Mouse (Mus musculus) MEL (cell line): ENCODE measurements around the gene Gm45213. TPM values are rescaled to one million over a fixed set of nuclear protein-coding genes. Genes with fewer than 3 reads are reported as not detected.

Source experiments
- DNase-seq: peaks from one replicate; pipeline ENCODE4 v3.0.0; 2011; ENCODE audit warnings: low read depth, low spot score
- H3K27ac ChIP-seq: 2 replicates; pipeline ENCODE4 v1.5.1; 2012; ENCODE audit warnings: low read depth, mild to moderate bottlenecking, control low read depth, low read length, moderate library complexity; ENCODE audit not compliant: control insufficient read depth
- H3K27me3 ChIP-seq, 2 experiments: fragments of 150-350 bp in 1 of 2; sonication (generic) in 1 of 2; 2 replicates each; pipeline ENCODE4 v1.6.1; 2012; ENCODE audit warnings: low read length in 2 of 2, mild to moderate bottlenecking in 2 of 2, improper control_type of control experiment in 1 of 2, moderate library complexity in 1 of 2; ENCODE audit not compliant: insufficient read depth in 2 of 2, control insufficient read depth in 1 of 2
- H3K36me3 ChIP-seq, 2 experiments: 2 replicates each; pipeline ENCODE4 v1.6.1; 2012 to 2014; ENCODE audit warnings: low read length in 2 of 2, improper control_type of control experiment in 1 of 2, inconsistent platforms in 1 of 2, mild to moderate bottlenecking in 1 of 2; ENCODE audit not compliant: insufficient read depth in 2 of 2, control insufficient read depth in 1 of 2
- H3K4me1 ChIP-seq, 2 experiments: fragments of 150-350 bp in 1 of 2; sonication (generic) in 1 of 2; 2 replicates each; pipeline ENCODE4 v1.6.1; 2012; ENCODE audit warnings: low read length in 2 of 2, improper control_type of control experiment in 1 of 2, mild to moderate bottlenecking in 1 of 2; ENCODE audit not compliant: insufficient read depth in 2 of 2, control insufficient read depth in 1 of 2
- H3K4me3 ChIP-seq, 2 experiments: fragments of 150-350 bp in 1 of 2; sonication (generic) in 1 of 2; 2 replicates each; pipeline ENCODE4 v1.5.1; 2012; ENCODE audit warnings: low read depth in 2 of 2, low read length in 2 of 2, mild to moderate bottlenecking in 2 of 2, moderate library complexity in 2 of 2, control low read depth in 1 of 2, improper control_type of control experiment in 1 of 2; ENCODE audit not compliant: control insufficient read depth in 1 of 2, insufficient read depth in 1 of 2
- H3K79me2 ChIP-seq: 2 replicates; pipeline ENCODE4 v1.6.1; 2012; ENCODE audit warnings: mild to moderate bottlenecking, low read length, moderate library complexity; ENCODE audit not compliant: control insufficient read depth, poor library complexity, insufficient read depth
- H3K9ac ChIP-seq: 2 replicates; pipeline ENCODE4 v1.6.1; 2012; ENCODE audit warnings: low read depth, mild to moderate bottlenecking, control low read depth, low read length, moderate library complexity; ENCODE audit not compliant: control insufficient read depth, poor library complexity, severe bottlenecking
- H3K9me3 ChIP-seq: fragments of 150-350 bp; sonication (generic); replicated peaks from 2 replicates; pipeline ENCODE4 v1.6.1; 2012; ENCODE audit warnings: mild to moderate bottlenecking, low read length, improper control_type of control experiment, moderate library complexity; ENCODE audit not compliant: insufficient read depth
- BHLHE40 ChIP-seq: IDR thresholded peaks from 2 replicates; pipeline ENCODE4 v1.6.1; 2012; ENCODE audit warnings: low read depth, mild to moderate bottlenecking, inconsistent platforms, low read length, improper control_type of control experiment, borderline replicate concordance
- CTCF ChIP-seq, 3 experiments: IDR thresholded peaks in 2 of 3; conservative IDR thresholded peaks in 1 of 3; 2 replicates each; pipeline ENCODE4 v1.5.1; 2011 to 2012; ENCODE audit warnings: low read length in 3 of 3, low read depth in 2 of 3, mild to moderate bottlenecking in 2 of 3, improper control_type of control experiment in 1 of 3, inconsistent platforms in 1 of 3, mixed read lengths in 1 of 3, moderate library complexity in 1 of 3; ENCODE audit not compliant: control insufficient read depth in 1 of 3, insufficient read depth in 1 of 3, poor library complexity in 1 of 3, severe bottlenecking in 1 of 3
- E2F4 ChIP-seq: IDR thresholded peaks from 2 replicates; pipeline ENCODE4 v1.6.1; 2011; ENCODE audit warnings: low read depth, low read length, improper control_type of control experiment, borderline replicate concordance
- HCFC1 ChIP-seq: IDR thresholded peaks from 2 replicates; pipeline ENCODE4 v1.6.1; 2012; ENCODE audit warnings: low read depth, mild to moderate bottlenecking, inconsistent platforms, low read length, improper control_type of control experiment, moderate library complexity
- KAT2A ChIP-seq: conservative IDR thresholded peaks from 2 replicates; pipeline ENCODE4 v1.6.1; 2012; ENCODE audit warnings: low read depth, low read length, improper control_type of control experiment, inconsistent platforms
- MAX ChIP-seq: IDR thresholded peaks from 2 replicates; pipeline ENCODE4 v1.6.1; 2011; ENCODE audit warnings: low read length, improper control_type of control experiment
- MXI1 ChIP-seq: IDR thresholded peaks from 2 replicates; pipeline ENCODE4 v1.6.1; 2011; ENCODE audit warnings: mild to moderate bottlenecking, low read depth, low read length, improper control_type of control experiment
- MYC ChIP-seq: IDR thresholded peaks from 2 replicates; pipeline ENCODE4 v1.6.1; 2011; ENCODE audit warnings: low read depth, mild to moderate bottlenecking, low read length, improper control_type of control experiment, moderate library complexity
- NRF1 ChIP-seq: IDR thresholded peaks from 2 replicates; pipeline ENCODE4 v1.6.1; 2014; ENCODE audit warnings: low read depth, mild to moderate bottlenecking, inconsistent platforms, low read length, improper control_type of control experiment, moderate library complexity; ENCODE audit not compliant: poor library complexity, insufficient read depth, severe bottlenecking
- POLR2AphosphoS2 ChIP-seq: IDR thresholded peaks from 2 replicates; pipeline ENCODE4 v1.6.1; 2011; ENCODE audit warnings: low read length, improper control_type of control experiment
- RAD21 ChIP-seq: IDR thresholded peaks from 2 replicates; pipeline ENCODE4 v1.6.1; 2011; ENCODE audit warnings: mild to moderate bottlenecking, low read depth, low read length, improper control_type of control experiment
- SIN3A ChIP-seq: IDR thresholded peaks from 2 replicates; pipeline ENCODE4 v1.6.1; 2012; ENCODE audit warnings: low read length, improper control_type of control experiment, inconsistent platforms
- SMC3 ChIP-seq: IDR thresholded peaks from 2 replicates; pipeline ENCODE4 v1.6.1; 2011; ENCODE audit warnings: low read depth, low read length, improper control_type of control experiment
- UBTF ChIP-seq: IDR thresholded peaks from 2 replicates; pipeline ENCODE4 v1.6.1; 2012; ENCODE audit warnings: low read depth, mild to moderate bottlenecking, inconsistent platforms, low read length, improper control_type of control experiment, moderate library complexity, borderline replicate concordance; ENCODE audit not compliant: insufficient read depth
- USF2 ChIP-seq, 2 experiments: IDR thresholded peaks; 2 replicates each; pipeline ENCODE4 v1.6.1; 2011 to 2012; ENCODE audit warnings: improper control_type of control experiment in 2 of 2, low read length in 2 of 2, borderline replicate concordance in 1 of 2, inconsistent platforms in 1 of 2, low read depth in 1 of 2, mild to moderate bottlenecking in 1 of 2; ENCODE audit not compliant: insufficient read depth in 1 of 2
- polyA plus RNA-seq, 2 experiments: library from polyadenylated mRNA; stranded (reverse) in 1 of 2; unstranded in 1 of 2; fragments of >175 nt in 1 of 2; fragments of >200 nt in 1 of 2; gene quantifications; 2 replicates each; pipeline versions ENCODE4 v1.2.1 to v1.2.4; 2012; ENCODE audit warnings: low replicate concordance in 2 of 2, low read depth in 1 of 2; ENCODE audit not compliant: insufficient read length in 2 of 2, insufficient read depth in 1 of 2, missing spikeins in 1 of 2
- total RNA-seq: library from RNA; depleted of rRNA; stranded (reverse); fragments of 300-350 nt; gene quantifications from 2 replicates; pipeline ENCODE4 v1.2.3, GENCODE M21; 2012

Gene Gm45213
- total and polyA plus RNA-seq, 3 experiments = not detected

DNA sequence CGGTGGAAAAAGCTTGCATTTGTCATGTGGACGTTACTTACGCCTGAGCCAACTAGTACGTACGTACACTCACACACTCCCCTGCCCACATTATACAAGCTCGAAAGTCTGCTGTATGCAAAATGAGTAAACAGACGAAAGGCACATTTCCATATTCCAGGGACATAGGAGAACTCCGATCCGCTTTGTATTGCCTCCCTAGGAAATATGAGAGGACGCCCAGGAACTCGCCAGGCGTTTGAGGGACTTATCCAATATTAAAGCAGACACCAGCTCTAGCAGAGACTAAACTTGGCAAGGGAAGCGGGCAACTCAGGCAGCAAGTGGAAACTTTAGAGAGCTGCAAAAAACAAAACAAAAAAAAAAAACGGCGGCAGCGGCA, 34.5 kb upstream of the Gm45213 start:
- Histone ChIP-seq H3K27ac (no peak overlapping the region), H3K9me3 (no peaks in the 10 kb centered on the region), H3K9ac (no peak overlapping the region), H3K27me3 (no peaks in the 10 kb centered on the region; a peak in 1 of 4 replicates), H3K4me1 (no peaks in the 10 kb centered on the region), H3K36me3 (no peaks in the 10 kb centered on the region), H3K79me2 (no peaks in the 10 kb centered on the region), H3K4me3 (no peak overlapping the region)
- TF ChIP-seq UBTF (no peak), HCFC1 (no peak), KAT2A (no peak), CTCF (IDR thresholded peaks at IDR 0.05 in 2 of 3, conservative IDR thresholded peaks at IDR 0.05 in 1 of 3; ENCODE audit: control insufficient read depth in 1 of 3, insufficient read depth in 1 of 3, low read depth in 2 of 3, low read length in 3 of 3, poor library complexity in 1 of 3, severe bottlenecking in 1 of 3) (no peak), MXI1 (no peak), POLR2AphosphoS2 (no peak), BHLHE40 (no peak), MAX (no peak), RAD21 (no peak), SIN3A (no peak), MYC (no peak)
- DNase-seq = no peak

DNA sequence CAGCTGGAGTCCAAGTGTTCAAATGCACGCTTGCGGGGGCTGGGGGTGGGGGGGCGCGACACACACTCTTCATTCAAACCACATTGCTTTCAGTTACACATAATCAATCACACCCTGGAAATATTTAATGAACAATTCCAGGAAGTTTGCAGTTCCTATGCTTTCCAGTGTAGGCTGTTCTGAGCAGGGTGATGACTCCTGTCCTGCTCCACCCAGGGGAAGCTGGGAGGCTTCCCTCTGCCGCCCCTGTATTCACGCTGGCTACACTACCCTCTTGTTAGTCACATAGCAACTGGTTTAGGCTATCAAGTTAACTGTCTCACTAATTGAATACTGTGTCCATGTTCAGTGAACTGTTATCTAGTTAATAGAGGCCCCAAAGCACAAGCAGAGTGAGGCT, 32.9 kb upstream of the Gm45213 start:
- H3K27ac ChIP-seq = no peak overlapping the region
- no peaks in the 10 kb centered on the region for H3K79me2 ChIP-seq
- H3K36me3 ChIP-seq = no peaks in the 10 kb centered on the region
- DNase-seq = no peak
- H3K9ac ChIP-seq = no peak overlapping the region
- TF ChIP-seq KAT2A (no peak), MAX (no peak), MYC (no peak), USF2 (IDR thresholded peaks at IDR 0.05; ENCODE audit: borderline replicate concordance in 1 of 2, insufficient read depth in 1 of 2, low read depth in 1 of 2, low read length in 2 of 2) (no peak), SIN3A (no peak), E2F4 (no peak), MXI1 (no peak), UBTF (no peak), BHLHE40 (no peak)
- H3K4me3 ChIP-seq = no peak overlapping the region
- no peaks in the 10 kb centered on the region for H3K4me1 ChIP-seq
- H3K9me3 ChIP-seq = no peaks in the 10 kb centered on the region
- H3K27me3 ChIP-seq = no peaks in the 10 kb centered on the region; a peak in 1 of 4 replicates

- DNase-seq = peak; percentile 12
Measured at GRCm38 (mm10) chr7:66027747-66028146, 15.7 kb upstream of the Gm45213 start.

More at GRCm38 (mm10) chr7:66027747-66028146, 15.7 kb upstream of the Gm45213 start:
- Histone ChIP-seq H3K36me3 (no peaks in the 10 kb centered on the region), H3K79me2 (no peaks in the 10 kb centered on the region), H3K4me1 (no peaks in the 10 kb centered on the region), H3K27me3 (no peaks in the 10 kb centered on the region), H3K9ac (no peak overlapping the region), H3K4me3 (no peak overlapping the region), H3K27ac (no peak overlapping the region), H3K9me3 (no peaks in the 10 kb centered on the region)
- TF ChIP-seq NRF1 (no peak), RAD21 (peak; percentile 24), SMC3 (peak; percentile 61), CTCF (IDR thresholded peaks at IDR 0.05 in 2 of 3, conservative IDR thresholded peaks at IDR 0.05 in 1 of 3; ENCODE audit: control insufficient read depth in 1 of 3, insufficient read depth in 1 of 3, low read depth in 2 of 3, low read length in 3 of 3, poor library complexity in 1 of 3, severe bottlenecking in 1 of 3) (peak in 2 of 3 experiments; percentile 36 to 45; a peak in 4 of 6 replicates)
